Mouse (Mus musculus) erythroblast, embryonic 14.5 days (primary cell): Measurements from ENCODE around the gene Cmtr1.

Experiments
- GATA1 ChIP-seq: IDR thresholded peaks from 2 replicates; pipeline ENCODE4 v1.6.1; 2012; ENCODE audit warnings: low read length, inconsistent platforms, mixed read lengths
- TAL1 ChIP-seq: IDR thresholded peaks from 3 replicates; pipeline ENCODE4 v1.6.1; 2012; ENCODE audit warnings: low read length, inconsistent platforms, mixed read lengths

- TF ChIP-seq GATA1 (no peak), TAL1 (no peak)
Observed at GRCm38 (mm10) chr17:29635492-29635891, 24.9 kb upstream of the Cmtr1 start.
